In the genomic region with DNA sequence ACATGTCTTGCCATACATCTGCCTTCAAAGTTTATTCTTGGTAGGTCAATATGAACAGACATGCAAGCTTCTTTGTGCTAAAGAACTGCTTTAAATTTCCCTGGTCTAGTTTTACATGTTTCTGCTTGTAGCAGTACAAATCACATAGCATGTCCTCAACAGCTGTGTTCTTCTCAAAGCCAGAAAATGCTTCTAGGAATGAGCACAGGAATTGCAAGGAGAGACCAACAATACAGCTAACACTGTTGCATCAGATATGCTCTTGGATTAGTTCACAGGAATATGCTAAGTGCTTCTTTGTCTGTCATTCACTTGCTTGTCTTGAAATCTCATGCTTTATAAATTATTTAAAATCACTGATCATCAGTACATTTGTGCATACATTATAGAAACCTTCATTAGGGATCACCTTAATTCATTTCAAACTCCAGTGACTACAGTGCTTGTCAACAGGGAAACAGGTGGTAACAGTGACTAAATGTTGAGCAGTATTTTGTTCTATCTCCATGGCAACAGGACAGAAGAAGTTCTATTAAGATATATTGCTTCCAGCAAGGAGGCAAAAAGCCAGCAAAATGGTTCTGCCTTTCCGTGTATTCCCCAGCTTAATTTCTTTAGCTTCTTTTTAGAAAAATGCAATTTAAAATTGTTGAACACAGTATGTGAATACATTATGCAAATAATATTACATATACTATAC, we compare ENCODE assay signal across 16 mouse cellular contexts.
DNase-seq lines count a peak whose midpoint lies in the region; ATAC-seq and TF ChIP-seq lines count a peak whose summit lies in the region.
"Had no signal": no experiment of that assay in that cellular context is flagged by ENCODE, and none has a peak within 500 bp of the region (broad histone marks: within the 10 kb centered on the region; RNA-seq: fewer than 3 reads in every experiment).

No protein-coding gene starts in this region.

- H3K27me3 ChIP-seq in hindbrain, embryonic 14.5 days (ENCODE audit: control insufficient read depth, insufficient read depth, low read length): no peaks in the 10 kb centered on the region
- no peaks in the 10 kb centered on the region for H3K27me3 ChIP-seq in hindbrain, embryonic 10.5 days (ENCODE audit: insufficient read depth, poor library complexity, severe bottlenecking)
- no peaks in the 10 kb centered on the region for H3K27me3 ChIP-seq in forebrain, postnatal 0 days (ENCODE audit: insufficient read depth, low read length)
- no peaks in the 10 kb centered on the region for H3K27me3 ChIP-seq in heart, adult 2 months (ENCODE audit: control insufficient read depth, insufficient read depth, low read length)
- no peaks in the 10 kb centered on the region for H3K27me3 ChIP-seq in intestine, embryonic 16.5 days (replicated peaks; ENCODE audit: control insufficient read depth, insufficient read depth, low read length)
- H3K27me3 ChIP-seq: CH12.LX; heart, embryonic 15.5 days; lung, embryonic 15.5 days had no signal

- intact Hi-C loops in heart, adult 2 months (cut with DNase I): no loop called here
- intact Hi-C loops in gastrocnemius, postnatal 36 days (cut with DNase I): no loop called here

- H3K27ac ChIP-seq in hindbrain, embryonic 14.5 days: peak overlapping the region; percentile 63
- no peak overlapping the region for H3K27ac ChIP-seq in hindbrain, embryonic 10.5 days
- H3K27ac ChIP-seq in forebrain, postnatal 0 days (ENCODE audit: low read depth, low read length): peak overlapping the region; percentile 48; the same call in 1 of the 2 replicates
- H3K27ac ChIP-seq in heart, adult 2 months: no peak overlapping the region
- no peak overlapping the region for H3K27ac ChIP-seq in intestine, embryonic 16.5 days (ENCODE audit: low read length)
- H3K27ac ChIP-seq: heart, embryonic 15.5 days; lung, embryonic 15.5 days had no signal

- 45% methylated on average over 1 of the region's 1 CpGs for WGBS in hindbrain, embryonic 14.5 days
- 70% methylated on average over 1 of the region's 1 CpGs for WGBS in hindbrain, embryonic 10.5 days
- 40% methylated on average over 1 of the region's 1 CpGs for WGBS in forebrain, postnatal 0 days
- 54% methylated on average over 1 of the region's 1 CpGs for WGBS in heart, adult 2 months
- 47% methylated on average over 1 of the region's 1 CpGs for WGBS in intestine, embryonic 16.5 days

- H3K4me1 ChIP-seq in hindbrain, embryonic 14.5 days (replicated peaks; ENCODE audit: control insufficient read depth, insufficient read depth, low read length): no peaks in the 10 kb centered on the region
- H3K4me1 ChIP-seq in hindbrain, embryonic 10.5 days (replicated peaks): peaks cover 9% of the 10 kb centered on the region; the same call in 1 of the 2 replicates
- no peaks in the 10 kb centered on the region for H3K4me1 ChIP-seq in forebrain, postnatal 0 days (ENCODE audit: insufficient read depth)
- no peaks in the 10 kb centered on the region for H3K4me1 ChIP-seq in heart, adult 2 months (ENCODE audit: control insufficient read depth, insufficient read depth, low read length)
- H3K4me1 ChIP-seq in intestine, embryonic 16.5 days (ENCODE audit: control insufficient read depth, insufficient read depth, low read length): no peaks in the 10 kb centered on the region
- H3K4me1 ChIP-seq: heart, embryonic 15.5 days; lung, embryonic 15.5 days had no signal

- 0 out of 2 replicates have a peak, but pooled peaks have one; percentile 24 for ATAC-seq in hindbrain, embryonic 14.5 days (ENCODE audit: low FRiP score)
- peak; percentile 83 for ATAC-seq in forebrain, postnatal 0 days
- ATAC-seq in intestine, embryonic 16.5 days: no peak

- no peak for TF ChIP-seq CTCF in forebrain, postnatal 0 days (IDR thresholded peaks at IDR 0.05; ENCODE audit: low read depth)
- no peak for TF ChIP-seq CTCF in heart, adult 2 months (IDR thresholded peaks at IDR 0.05)

- TF ChIP-seq POLR2A in heart, adult 2 months (IDR thresholded peaks at IDR 0.05; ENCODE audit: insufficient read depth, low read depth, low read length): no peak

- H3K9me3 ChIP-seq in hindbrain, embryonic 14.5 days (ENCODE audit: control insufficient read depth, low read length): 0 out of 2 replicates have a peak, but pooled peaks cover 3% of the 10 kb centered on the region
- no peaks in the 10 kb centered on the region for H3K9me3 ChIP-seq in hindbrain, embryonic 10.5 days
- H3K9me3 ChIP-seq in forebrain, postnatal 0 days (ENCODE audit: low read length): no peaks in the 10 kb centered on the region
- no peaks in the 10 kb centered on the region for H3K9me3 ChIP-seq in intestine, embryonic 16.5 days (ENCODE audit: control insufficient read depth, low read length)
- H3K9me3 ChIP-seq: heart, embryonic 15.5 days; lung, embryonic 15.5 days had no signal

- no peak overlapping the region for H3K4me3 ChIP-seq in hindbrain, embryonic 14.5 days (replicated peaks; ENCODE audit: low read length)
- H3K4me3 ChIP-seq in hindbrain, embryonic 10.5 days: no peak overlapping the region
- H3K4me3 ChIP-seq in forebrain, postnatal 0 days (ENCODE audit: low read depth, low read length): no peak overlapping the region
- no peak overlapping the region for H3K4me3 ChIP-seq in heart, adult 2 months
- no peak overlapping the region for H3K4me3 ChIP-seq in intestine, embryonic 16.5 days (ENCODE audit: low read length)
- H3K4me3 ChIP-seq: heart, embryonic 15.5 days; lung, embryonic 15.5 days had no signal

- DNase-seq in hindbrain, embryonic 14.5 days (ENCODE audit: low spot score): peak; percentile 39
- DNase-seq in hindbrain, embryonic 10.5 days (ENCODE audit: low spot score): no peak
- peak; percentile 9 for DNase-seq in 3T3-L1 (ENCODE audit: low read depth, low spot score)
- peak; percentile 76 for DNase-seq in MN1 (ENCODE audit: low spot score)
- DNase-seq in forebrain, postnatal 0 days: peak; percentile 55
- no peak for DNase-seq in heart, adult 2 months
- no peak for DNase-seq in gastrocnemius, postnatal 36 days
- DNase-seq: adrenal gland, postnatal 25 days; cerebellum, postnatal 10 days; kidney, adult 9 months; right cerebral cortex, postnatal 25 days; thymus, postnatal 36 days had no signal

- H3K79me2 ChIP-seq in heart, adult 2 months (replicated peaks; ENCODE audit: control insufficient read depth, insufficient read depth, low read length): no peaks in the 10 kb centered on the region

- no peak for TF ChIP-seq EP300 in heart, adult 2 months (IDR thresholded peaks at IDR 0.05; ENCODE audit: insufficient read depth, low read depth, low read length)

- H3K36me3 ChIP-seq in hindbrain, embryonic 14.5 days (replicated peaks; ENCODE audit: control insufficient read depth, insufficient read depth): no peaks in the 10 kb centered on the region
- H3K36me3 ChIP-seq in hindbrain, embryonic 10.5 days: no peaks in the 10 kb centered on the region
- no peaks in the 10 kb centered on the region for H3K36me3 ChIP-seq in forebrain, postnatal 0 days (ENCODE audit: insufficient read depth)
- H3K36me3 ChIP-seq in heart, adult 2 months (ENCODE audit: control insufficient read depth, insufficient read depth, low read length): no peaks in the 10 kb centered on the region
- no peaks in the 10 kb centered on the region for H3K36me3 ChIP-seq in intestine, embryonic 16.5 days (ENCODE audit: control insufficient read depth, insufficient read depth, low read length)
- H3K36me3 ChIP-seq: heart, embryonic 15.5 days; lung, embryonic 15.5 days had no signal

- no peak overlapping the region for H3K9ac ChIP-seq in hindbrain, embryonic 14.5 days
- H3K9ac ChIP-seq in forebrain, postnatal 0 days: no peak overlapping the region
- H3K9ac ChIP-seq in heart, adult 2 months (ENCODE audit: low read depth, low read length): no peak overlapping the region
- no peak overlapping the region for H3K9ac ChIP-seq in intestine, embryonic 16.5 days (ENCODE audit: low read depth, low read length)
- H3K9ac ChIP-seq: heart, embryonic 15.5 days; lung, embryonic 15.5 days had no signal

- H3K4me2 ChIP-seq in hindbrain, embryonic 14.5 days (replicated peaks): no peak overlapping the region
- H3K4me2 ChIP-seq in forebrain, postnatal 0 days (ENCODE audit: low read depth): no peak overlapping the region
- H3K4me2 ChIP-seq in intestine, embryonic 16.5 days (ENCODE audit: low read depth, low read length): no peak overlapping the region
- H3K4me2 ChIP-seq: heart, embryonic 15.5 days; lung, embryonic 15.5 days had no signal

Comparison
In these comparisons a context has a peak if more than half of its experiments do, and no peak if none do; other contexts are left out.
1. DNase-seq: peak in hindbrain, embryonic 14.5 days (single experiment), 3T3-L1 (single experiment), MN1 (single experiment) and forebrain, postnatal 0 days (single experiment); none in hindbrain, embryonic 10.5 days (single experiment), heart, adult 2 months (0 of 2) and gastrocnemius, postnatal 36 days (0 of 2).
2. H3K27ac ChIP-seq: peak in hindbrain, embryonic 14.5 days (single experiment) and forebrain, postnatal 0 days (single experiment); none in hindbrain, embryonic 10.5 days (single experiment), heart, adult 2 months (single experiment) and intestine, embryonic 16.5 days (single experiment).